Comparison of ENCODE assay signal across 17 mouse cellular contexts in genomic region chr11:116991964-116992363, GRCm38 (mm10).
DNase-seq lines count a peak whose midpoint lies in the region; ATAC-seq and TF ChIP-seq lines count a peak whose summit lies in the region.
"Had no signal": no experiment of that assay in that cellular context is flagged by ENCODE, and none has a peak within 500 bp of the region (broad histone marks: within the 10 kb centered on the region; RNA-seq: fewer than 3 reads in every experiment).

No protein-coding gene starts in this region.

- H3K79me2 ChIP-seq in MEL (ENCODE audit: control insufficient read depth, insufficient read depth, low read length, poor library complexity), result no peaks in the 10 kb centered on the region; the same call in 1 of the 2 replicates

- TF ChIP-seq POLR2A in MEL (IDR thresholded peaks at IDR 0.05; ENCODE audit: control insufficient read depth in 1 of 2, insufficient read depth in 1 of 2, low read depth in 1 of 2, low read length in 2 of 2, poor library complexity in 1 of 2), result no peak
- TF ChIP-seq POLR2A in thymus, adult 2 months (IDR thresholded peaks at IDR 0.05; ENCODE audit: control insufficient read depth, extremely low read depth, insufficient read depth, low read length, poor library complexity), result no peak

- H3K36me3 ChIP-seq in hindbrain, embryonic 12.5 days, result 0 out of 2 replicates have a peak, but pooled peaks cover 3% of the 10 kb centered on the region
- no peaks in the 10 kb centered on the region for H3K36me3 ChIP-seq in hindbrain, embryonic 16.5 days (ENCODE audit: control insufficient read depth, insufficient read depth, low read length)
- no peaks in the 10 kb centered on the region for H3K36me3 ChIP-seq in MEL (ENCODE audit: control insufficient read depth in 1 of 2, insufficient read depth in 2 of 2, low read length in 2 of 2)
- 0 out of 2 replicates have a peak, but pooled peaks cover 3% of the 10 kb centered on the region for H3K36me3 ChIP-seq in hindbrain, embryonic 14.5 days (replicated peaks; ENCODE audit: control insufficient read depth, insufficient read depth)
- H3K36me3 ChIP-seq in thymus, adult 2 months (ENCODE audit: control insufficient read depth, insufficient read depth, low read length), result no peaks in the 10 kb centered on the region
- H3K36me3 ChIP-seq: embryonic facial prominence, embryonic 12.5 days; G1E; heart, embryonic 12.5 days; hindbrain, embryonic 15.5 days had no signal

- TF ChIP-seq EP300 in MEL (IDR thresholded peaks at IDR 0.05; ENCODE audit: low read depth in 1 of 2, low read length in 2 of 2), result no peak

- peaks cover 30% of the 10 kb centered on the region for H3K4me1 ChIP-seq in hindbrain, embryonic 12.5 days
- peaks cover 12% of the 10 kb centered on the region for H3K4me1 ChIP-seq in hindbrain, embryonic 16.5 days (ENCODE audit: control insufficient read depth, insufficient read depth, low read depth, low read length)
- H3K4me1 ChIP-seq in MEL (ENCODE audit: control insufficient read depth in 1 of 2, insufficient read depth in 2 of 2, low read length in 2 of 2), result no peaks in the 10 kb centered on the region
- peaks cover 27% of the 10 kb centered on the region for H3K4me1 ChIP-seq in hindbrain, embryonic 14.5 days (replicated peaks; ENCODE audit: control insufficient read depth, insufficient read depth, low read length)
- H3K4me1 ChIP-seq in thymus, adult 2 months (replicated peaks; ENCODE audit: control insufficient read depth, insufficient read depth, low read length), result no peaks in the 10 kb centered on the region

- no peak for DNase-seq in MEL (ENCODE audit: low read depth, low spot score)
- no peak for DNase-seq in hindbrain, embryonic 14.5 days (ENCODE audit: low spot score)
- DNase-seq in adipocyte (ENCODE audit: low spot score), result no peak
- no peak for DNase-seq in thymus, adult 2 months
- DNase-seq in spleen, postnatal 14 days (ENCODE audit: low spot score in 2 of 2), result no peak
- DNase-seq: adrenal gland, postnatal 10 days; cerebellum, adult 11 months; cerebellum, adult 8-10 months; forebrain, postnatal 0 days; gastrocnemius, postnatal 14 days; kidney, adult 11 months had no signal

- no peak overlapping the region for H3K4me3 ChIP-seq in hindbrain, embryonic 12.5 days
- H3K4me3 ChIP-seq in hindbrain, embryonic 16.5 days (ENCODE audit: low read length), result no peak overlapping the region
- no peak overlapping the region for H3K4me3 ChIP-seq in MEL (ENCODE audit: control insufficient read depth in 1 of 2, insufficient read depth in 1 of 2, low read depth in 2 of 2, low read length in 2 of 2)
- H3K4me3 ChIP-seq in hindbrain, embryonic 14.5 days (replicated peaks; ENCODE audit: low read length), result no peak overlapping the region
- no peak overlapping the region for H3K4me3 ChIP-seq in thymus, adult 2 months (ENCODE audit: control insufficient read depth, insufficient read depth, low read length)
- H3K4me3 ChIP-seq: embryonic facial prominence, embryonic 12.5 days; heart, embryonic 12.5 days; hindbrain, embryonic 15.5 days had no signal

- no peak overlapping the region for H3K4me2 ChIP-seq in hindbrain, embryonic 12.5 days (replicated peaks)
- no peak overlapping the region for H3K4me2 ChIP-seq in hindbrain, embryonic 16.5 days (ENCODE audit: low read length)
- H3K4me2 ChIP-seq in hindbrain, embryonic 14.5 days (replicated peaks), result no peak overlapping the region
- H3K4me2 ChIP-seq: embryonic facial prominence, embryonic 12.5 days; heart, embryonic 12.5 days; hindbrain, embryonic 15.5 days had no signal

- H3K27me3 ChIP-seq in hindbrain, embryonic 12.5 days, result peaks cover 12% of the 10 kb centered on the region
- H3K27me3 ChIP-seq in hindbrain, embryonic 16.5 days (replicated peaks; ENCODE audit: control insufficient read depth, insufficient read depth, low read length), result no peaks in the 10 kb centered on the region
- H3K27me3 ChIP-seq in MEL (ENCODE audit: control insufficient read depth in 1 of 2, insufficient read depth in 2 of 2, low read length in 2 of 2), result peaks cover 19 to 25% of the 10 kb centered on the region in 2 experiments
- H3K27me3 ChIP-seq in hindbrain, embryonic 14.5 days (ENCODE audit: control insufficient read depth, insufficient read depth, low read length), result no peaks in the 10 kb centered on the region
- H3K27me3 ChIP-seq in thymus, adult 2 months (ENCODE audit: control insufficient read depth, insufficient read depth, low read length), result no peaks in the 10 kb centered on the region; the same call in 1 of the 2 replicates
- H3K27me3 ChIP-seq: hindbrain, embryonic 15.5 days had no signal

- H3K9ac ChIP-seq in hindbrain, embryonic 12.5 days, result no peak overlapping the region
- H3K9ac ChIP-seq in hindbrain, embryonic 16.5 days (ENCODE audit: low read depth, low read length), result no peak overlapping the region
- no peak overlapping the region for H3K9ac ChIP-seq in MEL (ENCODE audit: control insufficient read depth, low read depth, low read length, poor library complexity, severe bottlenecking)
- no peak overlapping the region for H3K9ac ChIP-seq in hindbrain, embryonic 14.5 days
- H3K9ac ChIP-seq: embryonic facial prominence, embryonic 12.5 days; forebrain, postnatal 0 days; heart, embryonic 12.5 days; hindbrain, embryonic 15.5 days had no signal

- 72% methylated on average over 6 of the region's 6 CpGs for WGBS in hindbrain, embryonic 12.5 days
- 76% methylated on average over 6 of the region's 6 CpGs for WGBS in hindbrain, embryonic 16.5 days
- 74% methylated on average over 6 of the region's 6 CpGs for WGBS in hindbrain, embryonic 14.5 days
- WGBS in thymus, adult 2 months, result 84% methylated on average over 6 of the region's 6 CpGs

- no peaks in the 10 kb centered on the region for H3K9me3 ChIP-seq in hindbrain, embryonic 12.5 days (replicated peaks)
- H3K9me3 ChIP-seq in hindbrain, embryonic 16.5 days (ENCODE audit: control insufficient read depth, low read length), result no peaks in the 10 kb centered on the region
- H3K9me3 ChIP-seq in MEL (replicated peaks; ENCODE audit: insufficient read depth, low read length), result no peaks in the 10 kb centered on the region
- no peaks in the 10 kb centered on the region for H3K9me3 ChIP-seq in hindbrain, embryonic 14.5 days (ENCODE audit: control insufficient read depth, low read length)
- H3K9me3 ChIP-seq: embryonic facial prominence, embryonic 12.5 days; G1E; heart, embryonic 12.5 days; hindbrain, embryonic 15.5 days had no signal

- peak overlapping the region; percentile 37; the same call in 1 of the 2 replicates for H3K27ac ChIP-seq in hindbrain, embryonic 12.5 days
- no peak overlapping the region for H3K27ac ChIP-seq in hindbrain, embryonic 16.5 days (ENCODE audit: low read depth, low read length)
- H3K27ac ChIP-seq in MEL (ENCODE audit: control insufficient read depth, low read depth, low read length), result no peak overlapping the region
- H3K27ac ChIP-seq in hindbrain, embryonic 14.5 days, result peak overlapping the region; percentile 16; the same call in 1 of the 2 replicates
- H3K27ac ChIP-seq in thymus, adult 2 months (ENCODE audit: control insufficient read depth, insufficient read depth, low read length), result no peak overlapping the region
- H3K27ac ChIP-seq: embryonic facial prominence, embryonic 12.5 days; hindbrain, embryonic 15.5 days had no signal

- no peak for TF ChIP-seq RAD21 in MEL (IDR thresholded peaks at IDR 0.05; ENCODE audit: low read depth, low read length)

- no peak for TF ChIP-seq CTCF in MEL (IDR thresholded peaks at IDR 0.05 in 2 of 3, conservative IDR thresholded peaks at IDR 0.05 in 1 of 3; ENCODE audit: control insufficient read depth in 1 of 3, insufficient read depth in 1 of 3, low read depth in 2 of 3, low read length in 3 of 3, poor library complexity in 1 of 3, severe bottlenecking in 1 of 3)
- TF ChIP-seq CTCF in thymus, adult 2 months (IDR thresholded peaks at IDR 0.05; ENCODE audit: borderline replicate concordance, control insufficient read depth, extremely low read depth, insufficient read depth, low read length, poor library complexity), result no peak

- ATAC-seq in hindbrain, embryonic 12.5 days (ENCODE audit: low FRiP score), result no peak
- ATAC-seq in hindbrain, embryonic 16.5 days, result no peak
- no peak for ATAC-seq in hindbrain, embryonic 14.5 days (ENCODE audit: low FRiP score)
- ATAC-seq: forebrain, postnatal 0 days had no signal

TF ChIP-seq in MEL, 35 proteins besides CTCF, POLR2A, EP300 and RAD21:
- TF ChIP-seq ZKSCAN1 (IDR thresholded peaks at IDR 0.05; ENCODE audit: low read depth, low read length), result no peak
- TF ChIP-seq USF1 (IDR thresholded peaks at IDR 0.05; ENCODE audit: low read depth, low read length), result peak; percentile 73
TF ChIP-seq in MEL: peak in this region for 1.

Comparison
In these comparisons a context has a peak if more than half of its experiments do, and no peak if none do; other contexts are left out.
1. H3K27ac ChIP-seq: peak in hindbrain, embryonic 12.5 days (single experiment) and hindbrain, embryonic 14.5 days (single experiment); none in hindbrain, embryonic 16.5 days (single experiment), MEL (single experiment) and thymus, adult 2 months (single experiment).